Mouse (Mus musculus) midbrain, embryonic 12.5 days (tissue): Measurements from ENCODE around the gene Zfp36l2. TPM values are rescaled to one million over a fixed set of nuclear protein-coding genes. Genes with fewer than 3 reads are reported as not detected.

Source experiments
- ATAC-seq: fragments of 200-750 bp; cut with Nextera tagmentation; 2 replicates; pipeline ENCODE4 v1.8.0; 2017; ENCODE audit warnings: low read depth, moderate TSS enrichment, moderate library complexity; ENCODE audit not compliant: low FRiP score
- H3K27ac ChIP-seq: fragments of 300-500 bp; sonication (generic); replicated peaks from 2 replicates; pipeline ENCODE4 v1.5.1; 2016; ENCODE audit warnings: mild to moderate bottlenecking
- H3K27me3 ChIP-seq: fragments of 300-500 bp; sonication (generic); 2 replicates; pipeline ENCODE4 v1.6.1; 2016; ENCODE audit warnings: mild to moderate bottlenecking
- H3K36me3 ChIP-seq: fragments of 300-500 bp; sonication (generic); 2 replicates; pipeline ENCODE4 v1.6.1; 2016
- H3K4me1 ChIP-seq: fragments of 300-500 bp; sonication (generic); 2 replicates; pipeline ENCODE4 v1.6.1; 2016
- H3K4me2 ChIP-seq: fragments of 300-500 bp; sonication (generic); replicated peaks from 2 replicates; pipeline ENCODE4 v1.6.1; 2016; ENCODE audit warnings: mild to moderate bottlenecking, moderate library complexity
- H3K4me3 ChIP-seq: fragments of 300-500 bp; sonication (generic); 2 replicates; pipeline ENCODE4 v1.5.1; 2016; ENCODE audit warnings: mild to moderate bottlenecking
- H3K9ac ChIP-seq: fragments of 300-500 bp; sonication (generic); replicated peaks from 2 replicates; pipeline ENCODE4 v1.6.1; 2016; ENCODE audit warnings: mild to moderate bottlenecking, moderate library complexity
- H3K9me3 ChIP-seq: fragments of 300-500 bp; sonication (generic); 2 replicates; pipeline ENCODE4 v1.6.1; 2016; ENCODE audit warnings: mild to moderate bottlenecking
- WGBS: fragments of 180-500 bp; shearing (Covaris S2); methylation state at CpG from one replicate; pipeline ENCODE4 v1.1.7; 2016; 5-methylcytosine and 5-hydroxymethylcytosine counted together
- polyA plus RNA-seq: library from polyadenylated mRNA; unstranded; fragments of >200 nt; fragmentation: Nextera tagmentation; extraction: Ambion mirVana; gene quantifications from 2 replicates; pipeline ENCODE4 v1.2.1, GENCODE M21; 2016

Zfp36l2 gene
- polyA plus RNA-seq, 1 experiment from 2014 or later = 13.6 TPM

GRCm38 (mm10) chr17:84145826-84146287 is 41.9 kb downstream of the Zfp36l2 start:
- peaks cover 35% of the 10 kb centered on the region for H3K4me1 ChIP-seq
- H3K9ac ChIP-seq = no peak overlapping the region
- 0 out of 2 replicates have a peak overlapping the region, but pooled peaks have one; percentile 15 for H3K27ac ChIP-seq
- peaks cover 43% of the 10 kb centered on the region for H3K27me3 ChIP-seq
- no peak overlapping the region for H3K4me3 ChIP-seq
- no peak for ATAC-seq
- WGBS = 8% methylated on average over 10 of the region's 10 CpGs
- no peaks in the 10 kb centered on the region for H3K9me3 ChIP-seq
- no peaks in the 10 kb centered on the region for H3K36me3 ChIP-seq
- H3K4me2 ChIP-seq = no peak overlapping the region

DNA sequence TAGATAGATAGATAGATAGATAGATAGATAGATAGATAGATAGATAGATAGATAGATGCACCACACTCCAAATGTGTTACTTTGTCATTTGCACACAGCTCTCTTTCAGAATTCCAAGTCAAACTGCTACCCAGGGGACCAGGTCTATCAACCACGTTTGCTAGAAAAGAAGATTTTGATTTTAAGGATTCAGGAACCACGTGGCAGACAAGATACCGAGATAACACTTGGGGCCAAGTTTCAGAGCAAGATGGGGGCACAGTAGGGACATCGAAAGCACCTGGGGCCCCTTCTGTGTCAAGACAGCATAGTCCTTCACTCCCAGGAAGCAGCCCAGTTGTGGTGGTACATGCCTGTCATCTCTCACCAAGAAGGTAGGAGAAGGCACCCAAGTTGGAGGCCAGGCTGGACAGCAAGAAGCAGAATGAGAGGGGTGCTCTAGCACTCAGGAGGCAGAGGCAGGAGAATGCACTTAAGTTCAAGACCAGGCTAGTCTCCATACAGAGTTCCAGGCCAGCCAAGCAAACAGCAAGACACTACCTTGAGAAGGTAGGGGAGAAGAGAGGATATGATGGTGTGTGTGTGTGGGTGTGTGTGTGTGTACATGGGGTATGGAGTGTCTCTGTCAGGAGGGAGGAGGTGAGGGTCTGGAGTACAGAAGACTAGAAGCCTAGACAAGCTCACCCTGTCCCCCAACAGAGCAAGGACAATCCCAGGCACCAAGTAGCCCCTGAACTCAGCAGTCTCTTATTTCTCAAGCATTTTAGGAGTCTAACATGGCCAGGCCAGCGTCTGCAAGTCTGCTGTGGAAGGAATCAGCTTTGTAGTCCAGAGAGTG is 42.8 kb downstream of the Zfp36l2 start:
- Histone ChIP-seq H3K4me2 (no peak overlapping the region), H3K9ac (no peak overlapping the region), H3K9me3 (no peaks in the 10 kb centered on the region), H3K27me3 (peaks cover 43% of the 10 kb centered on the region), H3K4me1 (peaks cover 35% of the 10 kb centered on the region), H3K27ac (no peak overlapping the region), H3K4me3 (no peak overlapping the region), H3K36me3 (no peaks in the 10 kb centered on the region)
- WGBS = 73% methylated on average over 5 of the region's 5 CpGs
- no peak for ATAC-seq

DNA sequence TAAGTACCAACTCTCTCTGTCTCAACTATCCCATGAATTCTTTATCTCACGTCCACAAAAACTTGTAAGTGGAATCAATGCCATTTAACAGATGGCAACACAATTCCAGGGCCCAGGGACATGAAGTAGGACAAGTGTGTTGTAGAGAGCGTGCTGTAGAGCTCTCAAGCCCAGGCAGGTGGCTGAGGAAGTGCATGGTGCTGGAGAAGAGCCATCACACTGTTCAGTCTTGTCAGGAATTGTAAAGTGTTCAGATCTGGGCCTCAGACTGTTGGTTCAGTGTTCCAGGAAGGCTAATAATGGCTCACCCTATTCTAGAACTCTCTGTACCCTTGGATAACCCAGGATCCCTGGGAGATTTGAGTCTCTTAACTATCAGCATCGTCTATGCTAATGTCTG is 43.6 kb downstream of the Zfp36l2 start:
- Histone ChIP-seq H3K4me2 (no peak overlapping the region), H3K4me3 (no peak overlapping the region), H3K27ac (no peak overlapping the region), H3K9me3 (no peaks in the 10 kb centered on the region), H3K9ac (no peak overlapping the region), H3K36me3 (no peaks in the 10 kb centered on the region), H3K4me1 (peaks cover 30% of the 10 kb centered on the region), H3K27me3 (peaks cover 41% of the 10 kb centered on the region)
- no peak for ATAC-seq
- WGBS = 87% methylated on average over 3 of the region's 3 CpGs

DNA sequence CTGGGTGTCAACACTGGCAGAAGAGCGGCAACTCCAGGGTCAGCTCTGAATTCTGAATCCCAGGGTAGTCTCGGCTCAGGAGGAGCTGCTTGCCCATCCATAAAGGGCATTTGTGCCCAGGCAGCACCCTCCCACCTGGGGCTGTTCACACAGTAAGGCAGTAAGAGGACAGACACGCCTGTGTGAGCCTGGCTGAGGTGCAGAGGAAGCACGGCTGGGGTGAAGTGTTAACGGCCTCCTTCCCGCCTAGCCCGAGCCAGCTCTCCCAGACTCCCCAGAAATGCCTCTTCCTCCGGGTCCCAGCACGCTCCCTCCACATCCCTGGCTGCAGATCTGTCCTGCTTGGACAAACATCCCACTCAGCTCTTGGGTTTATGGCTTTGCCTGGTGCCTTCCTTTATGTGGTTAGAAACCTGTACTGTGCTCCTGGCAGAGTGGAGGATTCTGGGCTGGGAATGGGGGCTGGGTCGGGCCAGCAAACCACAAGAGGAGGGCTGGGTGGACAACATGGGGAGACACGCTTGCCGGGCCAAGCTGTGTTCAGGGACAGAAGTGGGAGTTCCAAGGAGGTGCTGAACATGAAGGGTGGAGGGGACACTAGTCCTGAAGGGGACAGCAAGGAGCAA is 44.4 kb downstream of the Zfp36l2 start:
- Histone ChIP-seq H3K36me3 (no peaks in the 10 kb centered on the region), H3K27ac (no peak overlapping the region), H3K4me2 (no peak overlapping the region), H3K9me3 (no peaks in the 10 kb centered on the region), H3K4me1 (peaks cover 23% of the 10 kb centered on the region), H3K27me3 (peaks cover 41% of the 10 kb centered on the region), H3K9ac (no peak overlapping the region), H3K4me3 (no peak overlapping the region)
- no peak for ATAC-seq
- 62% methylated on average over 12 of the region's 12 CpGs for WGBS

DNA sequence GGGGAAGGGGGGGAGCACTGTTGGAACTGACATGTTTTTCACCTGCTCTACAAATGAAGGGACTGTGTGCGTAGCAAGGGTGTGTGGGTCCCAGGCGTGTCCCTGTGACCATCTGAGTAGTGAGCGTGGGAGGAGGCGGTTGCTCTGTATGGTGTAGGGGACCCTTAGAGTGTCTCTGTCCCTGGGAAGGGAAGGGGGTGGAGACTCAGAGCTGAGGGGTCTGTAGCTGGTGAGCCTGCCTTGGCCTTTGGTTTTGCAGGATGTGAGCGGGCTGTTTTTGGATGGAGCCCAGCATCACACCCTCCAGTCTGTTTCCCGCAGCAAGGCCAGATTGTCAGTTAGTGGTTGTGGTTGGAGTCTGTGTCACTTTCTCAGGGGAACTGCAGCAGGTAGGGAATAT is 46.1 kb downstream of the Zfp36l2 start:
- peaks cover 35% of the 10 kb centered on the region for H3K27me3 ChIP-seq
- no peak overlapping the region for H3K9ac ChIP-seq
- H3K27ac ChIP-seq = no peak overlapping the region
- ATAC-seq = no peak
- H3K4me1 ChIP-seq = peaks cover 11% of the 10 kb centered on the region
- no peaks in the 10 kb centered on the region for H3K9me3 ChIP-seq
- WGBS = 88% methylated on average over 6 of the region's 6 CpGs
- H3K4me2 ChIP-seq = no peak overlapping the region
- H3K4me3 ChIP-seq = no peak overlapping the region
- no peaks in the 10 kb centered on the region for H3K36me3 ChIP-seq

DNA sequence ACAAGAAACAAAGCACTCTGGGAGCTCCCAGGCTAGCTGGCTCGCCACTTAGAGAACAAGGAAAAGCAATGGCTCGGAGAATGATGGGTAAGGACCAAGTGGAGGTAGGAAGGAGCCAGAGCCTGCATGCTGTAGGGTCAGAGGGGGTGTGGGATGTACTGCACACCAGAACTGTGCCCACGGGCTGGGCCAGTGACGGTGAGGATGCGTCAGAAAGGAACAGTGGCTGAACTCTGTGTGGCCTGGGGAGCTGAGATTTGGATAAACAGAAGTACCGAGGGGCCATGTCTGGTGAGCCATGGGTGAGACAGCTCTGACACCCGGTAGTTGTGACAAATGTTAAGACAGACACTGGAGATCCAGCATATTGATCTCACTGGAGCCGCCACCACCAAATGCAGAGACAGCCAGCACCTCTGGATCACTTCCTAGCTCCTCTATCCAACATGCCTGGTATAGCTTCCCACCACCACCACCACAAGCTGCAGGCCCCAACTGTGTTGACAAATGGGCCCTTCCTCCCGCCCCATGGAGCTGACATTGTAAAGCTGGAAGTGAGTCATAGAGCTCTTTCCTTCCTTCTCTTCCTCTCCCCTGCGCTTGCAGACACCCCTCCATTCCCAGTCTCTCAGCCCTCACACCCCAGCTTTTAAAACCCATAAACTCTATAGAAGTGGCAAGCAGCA is 46.8 kb downstream of the Zfp36l2 start:
- no peak overlapping the region for H3K27ac ChIP-seq
- H3K4me3 ChIP-seq = no peak overlapping the region
- WGBS = 75% methylated on average over 10 of the region's 10 CpGs
- ATAC-seq = no peak
- H3K4me1 ChIP-seq = peaks cover 4% of the 10 kb centered on the region
- H3K27me3 ChIP-seq = peaks cover 31% of the 10 kb centered on the region
- H3K4me2 ChIP-seq = no peak overlapping the region
- no peaks in the 10 kb centered on the region for H3K9me3 ChIP-seq
- H3K9ac ChIP-seq = 0 out of 2 replicates have a peak overlapping the region, but pooled peaks have one; percentile 15
- no peaks in the 10 kb centered on the region for H3K36me3 ChIP-seq

GRCm38 (mm10) chr17:84137393-84138171 is 50.2 kb downstream of the Zfp36l2 start:
- H3K27me3 ChIP-seq = 0 out of 2 replicates have a peak, but pooled peaks cover 6% of the 10 kb centered on the region
- H3K27ac ChIP-seq = no peak overlapping the region

DNA sequence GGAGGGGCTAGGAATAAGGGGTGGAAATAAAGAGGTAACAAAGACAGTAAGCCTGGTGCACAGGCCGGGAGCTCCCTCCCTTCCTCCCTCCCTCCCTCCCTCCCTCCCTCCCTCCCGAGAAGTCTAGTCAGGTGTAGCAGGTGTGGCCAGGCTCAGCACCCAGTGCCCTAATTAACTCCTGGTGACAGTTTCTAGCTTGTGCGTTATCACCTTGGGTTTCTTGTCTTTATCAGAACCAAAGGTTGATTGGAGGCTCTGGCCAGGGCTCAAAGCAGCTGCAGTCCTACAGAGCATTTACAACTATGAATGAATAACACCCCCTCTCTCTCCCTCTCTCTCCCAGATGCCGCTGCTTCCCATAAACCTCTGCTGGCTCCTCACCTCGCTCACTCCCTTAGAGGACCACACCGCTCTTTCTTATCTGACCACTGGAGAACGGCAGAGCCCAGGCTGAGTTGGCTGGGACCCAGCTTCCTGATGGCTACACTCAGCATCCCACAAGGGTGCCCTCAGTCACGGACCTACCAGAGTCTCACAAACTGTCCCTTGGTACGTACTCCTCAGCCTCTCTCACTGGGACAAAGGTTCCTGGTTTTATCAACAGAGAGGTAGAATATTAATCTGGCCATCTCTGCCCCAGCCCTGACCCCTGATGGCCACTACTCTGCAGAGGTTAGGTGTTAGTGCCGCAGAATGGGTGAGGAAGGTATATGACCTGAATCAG is 50.9 kb downstream of the Zfp36l2 start:
- ATAC-seq = no peak
- no peaks in the 10 kb centered on the region for H3K9me3 ChIP-seq
- H3K27me3 ChIP-seq = no peaks in the 10 kb centered on the region
- WGBS = 65% methylated on average over 10 of the region's 10 CpGs
- H3K9ac ChIP-seq = no peak overlapping the region
- no peaks in the 10 kb centered on the region for H3K36me3 ChIP-seq
- no peak overlapping the region for H3K27ac ChIP-seq
- H3K4me1 ChIP-seq = no peaks in the 10 kb centered on the region; the same call in 1 of the 2 replicates
- no peak overlapping the region for H3K4me3 ChIP-seq
- no peak overlapping the region for H3K4me2 ChIP-seq

More at GRCm38 (mm10) chr17:84137393-84138171, 50.2 kb downstream of the Zfp36l2 start:
- Histone ChIP-seq H3K4me3 (no peak overlapping the region), H3K9ac (no peak overlapping the region), H3K9me3 (no peaks in the 10 kb centered on the region), H3K4me1 (no peaks in the 10 kb centered on the region; the same call in 1 of the 2 replicates), H3K4me2 (no peak overlapping the region), H3K36me3 (no peaks in the 10 kb centered on the region)
- WGBS = 92% methylated on average over 11 of the region's 11 CpGs
- ATAC-seq = no peak

- 80% methylated on average over 4 of the region's 4 CpGs for WGBS
- no peak overlapping the region for H3K9ac ChIP-seq
- H3K4me2 ChIP-seq = no peak overlapping the region
- H3K27me3 ChIP-seq = no peaks in the 10 kb centered on the region
- no peaks in the 10 kb centered on the region for H3K36me3 ChIP-seq
- no peaks in the 10 kb centered on the region for H3K9me3 ChIP-seq
- ATAC-seq = no peak
- no peaks in the 10 kb centered on the region; the same call in 1 of the 2 replicates for H3K4me1 ChIP-seq
- no peak overlapping the region for H3K27ac ChIP-seq
- H3K4me3 ChIP-seq = no peak overlapping the region
These were observed 51.5 kb downstream of the Zfp36l2 start for GRCm38 (mm10) chr17:84136217-84136616.

- Histone ChIP-seq H3K4me3 (no peak overlapping the region), H3K4me2 (no peak overlapping the region), H3K4me1 (no peaks in the 10 kb centered on the region; the same call in 1 of the 2 replicates), H3K9me3 (no peaks in the 10 kb centered on the region), H3K36me3 (no peaks in the 10 kb centered on the region), H3K9ac (no peak overlapping the region), H3K27ac (no peak overlapping the region), H3K27me3 (no peaks in the 10 kb centered on the region)
- 85% methylated on average over 7 of the region's 7 CpGs for WGBS
- ATAC-seq = no peak
These were observed 52.5 kb downstream of the Zfp36l2 start for GRCm38 (mm10) chr17:84135243-84135642.
